Mouse (Mus musculus): ENCODE measurements around the gene Hdac9. TPM values are rescaled to one million over a fixed set of nuclear protein-coding genes. Genes with fewer than 3 reads are reported as not detected.

Hdac9 gene
- polyA plus RNA-seq, 1 experiment from 2014 or later, result 13.6 TPM

DNA sequence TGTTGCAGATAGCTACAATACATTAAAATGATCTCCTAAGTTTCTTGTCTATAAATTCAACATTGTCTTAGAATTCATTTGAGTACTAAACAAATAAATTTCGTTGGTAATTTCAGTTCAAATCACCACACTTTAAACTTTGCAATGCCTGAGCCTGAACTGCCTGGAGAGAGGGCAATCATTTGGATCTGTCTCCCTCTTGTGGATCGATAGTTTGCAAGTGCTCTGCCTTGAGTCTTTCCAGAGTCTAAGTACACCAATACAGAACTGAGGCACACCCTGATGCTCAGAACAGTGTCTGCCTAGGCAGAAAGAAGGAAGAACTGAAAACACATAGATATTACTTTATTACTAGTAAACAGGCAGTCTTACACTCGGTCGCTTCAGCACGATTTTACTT is 484.4 kb downstream of the Hdac9 start:
- WGBS, result 55% methylated on average over 5 of the region's 5 CpGs

DNA sequence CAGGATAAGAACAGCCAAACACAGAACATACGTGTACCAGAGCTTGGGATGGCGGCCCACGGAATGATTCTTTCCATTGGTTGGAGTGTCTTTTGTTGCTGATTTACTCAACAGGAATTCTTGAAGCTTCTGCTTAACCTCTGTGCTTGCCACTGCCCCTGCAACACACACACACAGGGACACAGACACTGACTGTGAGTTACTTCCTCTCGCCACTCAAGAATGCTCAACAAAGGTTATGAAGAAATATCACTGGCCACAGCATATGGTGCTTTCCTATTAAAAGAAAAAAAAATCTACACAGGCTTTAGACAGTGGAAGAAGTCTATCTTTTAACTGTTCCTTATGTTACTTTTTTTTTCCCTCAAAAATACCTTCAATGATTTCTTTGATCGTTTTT is 485.1 kb downstream of the Hdac9 start:
- H3K27ac ChIP-seq (ENCODE audit: low read length), result no peak overlapping the region
- no peaks in the 10 kb centered on the region for H3K9me3 ChIP-seq (ENCODE audit: control insufficient read depth, low read length)
- H3K4me3 ChIP-seq (replicated peaks; ENCODE audit: low read length), result no peak overlapping the region
- H3K9ac ChIP-seq (replicated peaks; ENCODE audit: low read depth, low read length), result no peak overlapping the region
- H3K4me1 ChIP-seq (replicated peaks; ENCODE audit: control insufficient read depth, insufficient read depth, low read length), result no peaks in the 10 kb centered on the region
- no peaks in the 10 kb centered on the region for H3K27me3 ChIP-seq (replicated peaks; ENCODE audit: control insufficient read depth, insufficient read depth, low read length)
- no peak overlapping the region for H3K4me2 ChIP-seq (ENCODE audit: low read length)
- H3K36me3 ChIP-seq (ENCODE audit: control insufficient read depth, insufficient read depth), result no peaks in the 10 kb centered on the region
- WGBS, result 92% methylated on average over 5 of the region's 5 CpGs
- ATAC-seq, result no peak

More for the DNA sequence above, 484.4 kb downstream of the Hdac9 start:
- H3K4me1 ChIP-seq (replicated peaks; ENCODE audit: control insufficient read depth, insufficient read depth, low read length), result no peaks in the 10 kb centered on the region
- H3K4me2 ChIP-seq (ENCODE audit: low read length), result no peak overlapping the region
- no peak overlapping the region for H3K9ac ChIP-seq (replicated peaks; ENCODE audit: low read depth, low read length)
- H3K27ac ChIP-seq (ENCODE audit: low read length), result no peak overlapping the region
- H3K9me3 ChIP-seq (ENCODE audit: control insufficient read depth, low read length), result no peaks in the 10 kb centered on the region
- peak; percentile 84; the same call in 1 of the 2 replicates for ATAC-seq
- no peak overlapping the region for H3K4me3 ChIP-seq (replicated peaks; ENCODE audit: low read length)
- no peaks in the 10 kb centered on the region for H3K36me3 ChIP-seq (ENCODE audit: control insufficient read depth, insufficient read depth)
- no peaks in the 10 kb centered on the region for H3K27me3 ChIP-seq (replicated peaks; ENCODE audit: control insufficient read depth, insufficient read depth, low read length)

DNA sequence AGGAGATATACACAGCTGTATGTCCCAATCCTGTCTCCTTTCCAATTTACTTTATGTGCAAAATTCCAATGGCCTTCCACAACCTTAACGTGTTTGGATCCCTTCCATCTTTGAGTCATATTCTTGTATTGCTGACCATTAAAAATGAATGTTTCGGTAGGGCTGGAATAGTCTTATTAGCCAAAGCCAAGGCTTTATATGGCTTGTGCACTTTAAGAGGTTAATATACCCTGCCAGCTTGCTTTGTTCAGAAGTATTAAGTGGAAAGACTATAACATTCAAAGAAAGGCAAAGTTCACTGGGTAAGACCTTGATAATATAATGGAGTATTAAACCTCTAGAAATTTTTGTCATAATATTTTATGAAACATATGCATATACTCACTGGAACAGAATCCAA is 491.4 kb downstream of the Hdac9 start:
- Histone ChIP-seq H3K4me1 (replicated peaks; ENCODE audit: control insufficient read depth, insufficient read depth, low read length) (no peaks in the 10 kb centered on the region), H3K9me3 (ENCODE audit: control insufficient read depth, low read length) (no peaks in the 10 kb centered on the region)
- 88% methylated on average over 2 of the region's 2 CpGs for WGBS

DNA sequence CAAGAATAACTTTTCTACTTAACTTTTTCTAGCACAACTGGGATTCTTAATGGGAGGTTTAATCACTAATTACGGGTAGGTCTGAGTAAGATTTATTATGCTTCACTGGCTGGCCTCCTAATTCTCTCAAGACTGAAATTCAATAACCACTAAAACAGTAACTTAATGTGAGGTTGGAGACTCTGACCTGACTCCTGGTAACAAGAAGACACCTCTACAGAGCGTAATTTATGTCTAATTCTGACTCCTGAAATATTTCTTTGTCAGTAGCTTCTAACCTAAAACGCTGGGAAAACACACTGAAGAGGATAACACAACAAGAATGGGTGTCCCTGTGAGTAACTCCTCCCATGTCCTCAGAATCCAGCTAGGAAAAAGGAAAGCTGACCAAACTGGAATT is 508.8 kb downstream of the Hdac9 start:
- Histone ChIP-seq H3K4me2 (ENCODE audit: low read length) (no peak overlapping the region), H3K27me3 (replicated peaks; ENCODE audit: control insufficient read depth, insufficient read depth, low read length) (no peaks in the 10 kb centered on the region), H3K9ac (replicated peaks; ENCODE audit: low read depth, low read length) (no peak overlapping the region), H3K36me3 (ENCODE audit: control insufficient read depth, insufficient read depth) (no peaks in the 10 kb centered on the region), H3K9me3 (ENCODE audit: control insufficient read depth, low read length) (no peaks in the 10 kb centered on the region), H3K27ac (ENCODE audit: low read length) (no peak overlapping the region), H3K4me1 (replicated peaks; ENCODE audit: control insufficient read depth, insufficient read depth, low read length) (no peaks in the 10 kb centered on the region), H3K4me3 (replicated peaks; ENCODE audit: low read length) (no peak overlapping the region)
- no peak for ATAC-seq
- WGBS, result 42% methylated on average over 3 of the region's 3 CpGs

More for the DNA sequence above, 491.4 kb downstream of the Hdac9 start:
- Histone ChIP-seq H3K36me3 (ENCODE audit: control insufficient read depth, insufficient read depth) (no peaks in the 10 kb centered on the region), H3K27me3 (replicated peaks; ENCODE audit: control insufficient read depth, insufficient read depth, low read length) (no peaks in the 10 kb centered on the region), H3K27ac (ENCODE audit: low read length) (no peak overlapping the region), H3K4me2 (ENCODE audit: low read length) (no peak overlapping the region), H3K4me3 (replicated peaks; ENCODE audit: low read length) (no peak overlapping the region), H3K9ac (replicated peaks; ENCODE audit: low read depth, low read length) (no peak overlapping the region)
- no peak for ATAC-seq

DNA sequence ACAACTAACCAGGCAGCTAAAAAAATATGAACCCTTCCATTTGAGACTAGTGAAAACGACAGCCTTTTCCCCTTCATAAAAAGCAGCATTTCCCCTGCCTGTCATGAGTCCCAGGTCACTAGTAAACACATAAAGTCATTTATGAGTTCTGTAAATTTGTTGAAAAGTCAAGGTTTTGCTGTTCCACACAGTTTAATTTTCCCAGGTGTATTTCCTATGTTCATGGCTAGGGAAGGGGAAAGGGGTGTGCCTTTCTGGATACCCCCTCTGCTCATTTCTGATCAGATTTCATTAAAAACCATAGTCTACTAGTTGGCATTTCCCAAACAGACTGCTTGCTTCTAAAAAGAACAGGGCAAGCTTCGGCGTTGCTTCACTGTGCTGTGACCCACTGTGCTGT is 509.8 kb downstream of the Hdac9 start:
- Histone ChIP-seq H3K9ac (replicated peaks; ENCODE audit: low read depth, low read length) (no peak overlapping the region), H3K4me3 (replicated peaks; ENCODE audit: low read length) (no peak overlapping the region), H3K27ac (ENCODE audit: low read length) (no peak overlapping the region), H3K4me2 (ENCODE audit: low read length) (no peak overlapping the region), H3K27me3 (replicated peaks; ENCODE audit: control insufficient read depth, insufficient read depth, low read length) (no peaks in the 10 kb centered on the region), H3K9me3 (ENCODE audit: control insufficient read depth, low read length) (no peaks in the 10 kb centered on the region), H3K36me3 (ENCODE audit: control insufficient read depth, insufficient read depth) (no peaks in the 10 kb centered on the region), H3K4me1 (replicated peaks; ENCODE audit: control insufficient read depth, insufficient read depth, low read length) (no peaks in the 10 kb centered on the region)
- no peak for ATAC-seq
- 88% methylated on average over 3 of the region's 3 CpGs for WGBS

DNA sequence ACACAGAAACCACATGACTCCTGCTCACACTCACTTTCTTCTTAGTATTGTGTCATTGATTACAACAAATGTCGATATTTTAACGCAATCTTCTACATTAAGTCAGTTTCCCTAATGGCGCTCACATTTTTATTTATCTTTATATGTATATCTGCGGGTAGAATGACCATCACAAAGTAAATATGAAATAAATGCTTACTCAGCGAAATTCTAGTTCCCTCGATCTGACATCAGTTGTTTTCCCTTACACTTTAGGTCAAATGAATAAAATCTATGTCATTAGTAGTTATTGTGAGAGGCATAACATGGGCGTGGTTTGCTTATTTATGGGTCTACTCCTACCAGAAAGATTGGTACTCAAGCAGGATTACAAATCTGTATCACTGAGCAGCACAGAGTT is 514.8 kb downstream of the Hdac9 start:
- Histone ChIP-seq H3K27ac (ENCODE audit: low read length) (no peak overlapping the region), H3K27me3 (replicated peaks; ENCODE audit: control insufficient read depth, insufficient read depth, low read length) (no peaks in the 10 kb centered on the region), H3K4me3 (replicated peaks; ENCODE audit: low read length) (no peak overlapping the region), H3K9me3 (ENCODE audit: control insufficient read depth, low read length) (no peaks in the 10 kb centered on the region), H3K9ac (replicated peaks; ENCODE audit: low read depth, low read length) (no peak overlapping the region), H3K4me2 (ENCODE audit: low read length) (no peak overlapping the region), H3K4me1 (replicated peaks; ENCODE audit: control insufficient read depth, insufficient read depth, low read length) (no peaks in the 10 kb centered on the region), H3K36me3 (ENCODE audit: control insufficient read depth, insufficient read depth) (no peaks in the 10 kb centered on the region)
- ATAC-seq, result no peak
- 94% methylated on average over 7 of the region's 7 CpGs for WGBS

DNA sequence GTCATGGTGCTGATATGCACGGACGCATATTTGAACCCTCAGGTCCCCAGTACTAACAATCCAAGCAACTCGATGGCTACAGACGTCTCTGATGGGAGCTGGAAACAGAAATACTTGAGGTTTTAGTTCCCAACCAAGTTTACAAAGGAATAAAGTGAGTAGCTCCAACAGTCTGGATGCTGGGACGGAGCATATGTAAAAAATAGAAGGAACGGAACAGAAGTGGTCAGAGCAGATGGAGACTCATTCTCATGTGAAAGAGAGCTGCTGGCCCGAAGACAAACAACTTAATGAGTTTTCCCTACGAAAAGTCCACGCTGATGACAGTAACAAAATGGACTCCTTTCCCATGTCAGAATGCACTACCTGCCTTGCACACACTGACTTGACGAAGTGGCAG is 518.3 kb downstream of the Hdac9 start:
- ATAC-seq, result no peak
- H3K9ac ChIP-seq (replicated peaks; ENCODE audit: low read depth, low read length), result no peak overlapping the region
- no peaks in the 10 kb centered on the region for H3K4me1 ChIP-seq (replicated peaks; ENCODE audit: control insufficient read depth, insufficient read depth, low read length)
- no peaks in the 10 kb centered on the region for H3K27me3 ChIP-seq (replicated peaks; ENCODE audit: control insufficient read depth, insufficient read depth, low read length)
- no peak overlapping the region for H3K27ac ChIP-seq (ENCODE audit: low read length)
- 86% methylated on average over 10 of the region's 10 CpGs for WGBS
- no peaks in the 10 kb centered on the region for H3K9me3 ChIP-seq (ENCODE audit: control insufficient read depth, low read length)
- H3K4me2 ChIP-seq (ENCODE audit: low read length), result no peak overlapping the region
- H3K4me3 ChIP-seq (replicated peaks; ENCODE audit: low read length), result no peak overlapping the region
- no peaks in the 10 kb centered on the region for H3K36me3 ChIP-seq (ENCODE audit: control insufficient read depth, insufficient read depth)

DNA sequence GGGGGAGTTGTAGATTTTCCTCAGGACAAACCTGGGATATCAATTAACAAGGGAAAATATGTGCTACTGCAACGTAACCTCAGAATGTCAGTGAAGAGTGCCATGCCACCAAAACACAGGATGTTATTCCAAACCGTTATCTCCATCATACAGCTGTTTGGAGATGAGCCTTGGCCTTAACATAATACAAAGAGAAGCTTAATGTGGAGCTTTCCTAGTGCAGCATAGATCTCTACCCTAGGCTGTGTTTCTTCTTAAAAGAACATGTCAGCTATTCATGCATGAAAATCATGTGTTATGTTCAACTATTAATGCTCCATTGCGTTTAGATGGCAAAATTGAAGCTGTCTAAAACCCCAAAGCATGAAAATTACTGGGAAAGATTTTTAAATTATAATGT is 522.6 kb downstream of the Hdac9 start:
- no peaks in the 10 kb centered on the region for H3K36me3 ChIP-seq (ENCODE audit: control insufficient read depth, insufficient read depth)
- no peak for ATAC-seq
- 82% methylated on average over 3 of the region's 3 CpGs for WGBS

DNA sequence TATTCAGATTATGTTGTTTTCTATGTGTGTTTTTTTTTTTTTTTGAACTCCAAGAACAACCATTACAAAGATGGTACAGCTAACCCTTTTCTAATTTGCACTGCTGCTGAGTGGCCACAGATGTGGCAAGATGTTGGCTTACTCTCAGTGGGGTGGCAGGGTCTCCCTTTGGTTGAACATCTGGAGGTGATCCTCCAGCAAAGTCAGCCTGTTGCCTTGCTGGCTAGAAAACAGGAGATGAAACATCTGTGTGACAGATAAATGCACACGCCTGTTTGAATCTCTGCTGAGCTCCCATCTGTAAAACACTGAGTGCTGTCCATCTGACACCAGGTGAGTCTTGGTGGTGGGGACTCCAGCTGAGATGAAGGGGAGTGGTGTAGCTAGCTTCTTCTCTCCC is 537.2 kb downstream of the Hdac9 start:
- WGBS, result 92% methylated on average over 1 of the region's 1 CpGs
- Histone ChIP-seq H3K4me2 (ENCODE audit: low read length) (no peak overlapping the region), H3K27me3 (replicated peaks; ENCODE audit: control insufficient read depth, insufficient read depth, low read length) (no peaks in the 10 kb centered on the region), H3K9ac (replicated peaks; ENCODE audit: low read depth, low read length) (no peak overlapping the region), H3K36me3 (ENCODE audit: control insufficient read depth, insufficient read depth) (no peaks in the 10 kb centered on the region), H3K9me3 (ENCODE audit: control insufficient read depth, low read length) (no peaks in the 10 kb centered on the region), H3K4me1 (replicated peaks; ENCODE audit: control insufficient read depth, insufficient read depth, low read length) (no peaks in the 10 kb centered on the region), H3K4me3 (replicated peaks; ENCODE audit: low read length) (no peak overlapping the region), H3K27ac (ENCODE audit: low read length) (no peak overlapping the region)
- no peak for ATAC-seq

More for the DNA sequence above, 522.6 kb downstream of the Hdac9 start:
- Histone ChIP-seq H3K4me2 (ENCODE audit: low read length) (no peak overlapping the region), H3K27me3 (replicated peaks; ENCODE audit: control insufficient read depth, insufficient read depth, low read length) (no peaks in the 10 kb centered on the region), H3K9ac (replicated peaks; ENCODE audit: low read depth, low read length) (no peak overlapping the region), H3K4me3 (replicated peaks; ENCODE audit: low read length) (no peak overlapping the region), H3K27ac (ENCODE audit: low read length) (no peak overlapping the region), H3K4me1 (replicated peaks; ENCODE audit: control insufficient read depth, insufficient read depth, low read length) (no peaks in the 10 kb centered on the region), H3K9me3 (ENCODE audit: control insufficient read depth, low read length) (no peaks in the 10 kb centered on the region)

DNA sequence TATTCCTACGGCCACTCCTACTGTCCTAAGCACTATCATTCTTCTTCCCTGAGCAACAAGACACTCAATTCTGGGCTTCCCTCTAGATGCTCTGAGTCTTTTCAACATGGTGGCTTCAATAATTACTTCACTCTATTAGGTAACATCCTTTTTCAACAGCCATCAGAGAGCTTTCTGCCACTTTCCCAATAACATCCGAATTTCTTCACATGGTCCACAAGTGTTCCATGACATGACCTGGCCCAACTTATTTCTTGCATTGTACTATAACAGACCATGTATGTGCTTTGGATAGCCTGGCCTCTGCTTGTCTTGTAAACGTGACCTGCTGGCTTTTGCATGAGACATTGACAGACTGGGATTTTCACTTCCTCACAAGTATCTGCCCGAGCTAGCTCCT is 538.3 kb downstream of the Hdac9 start:
- H3K9me3 ChIP-seq (ENCODE audit: control insufficient read depth, low read length), result no peaks in the 10 kb centered on the region
- no peak overlapping the region for H3K4me3 ChIP-seq (replicated peaks; ENCODE audit: low read length)
- no peaks in the 10 kb centered on the region for H3K4me1 ChIP-seq (replicated peaks; ENCODE audit: control insufficient read depth, insufficient read depth, low read length)
- ATAC-seq, result no peak
- H3K4me2 ChIP-seq (ENCODE audit: low read length), result no peak overlapping the region
- 92% methylated on average over 4 of the region's 4 CpGs for WGBS
- H3K36me3 ChIP-seq (ENCODE audit: control insufficient read depth, insufficient read depth), result no peaks in the 10 kb centered on the region
- H3K27me3 ChIP-seq (replicated peaks; ENCODE audit: control insufficient read depth, insufficient read depth, low read length), result no peaks in the 10 kb centered on the region
- no peak overlapping the region for H3K9ac ChIP-seq (replicated peaks; ENCODE audit: low read depth, low read length)
- no peak overlapping the region for H3K27ac ChIP-seq (ENCODE audit: low read length)

Measured in forebrain, embryonic 16.5 days (tissue).